Mouse (Mus musculus) heart, adult 11 months (tissue): ENCODE measurements at regions not wholly inside any gene's neighbourhood (a gene's known extent, or its start where the extent isn't known, plus 50 kb on each side); places are given as distances from the start of the nearest gene placed in this dataset.
"Not testable (repeated sequence)": the region's sequence is repeated elsewhere in the genome, so short reads cannot be mapped to it uniquely, and the experiment has no call there.

ENCODE experiments used
- DNase-seq: peaks from one replicate; pipeline ENCODE4 v3.0.0; 2022

- DNase-seq, result not testable (repeated sequence)
These were observed 100.1 kb upstream of the Thrb start for GRCm38 (mm10) chr14:17560001-17560400.

GRCm38 (mm10) chr14:17567927-17568326 lies 92.1 kb upstream of the Thrb start:
- no peak for DNase-seq

- no peak for DNase-seq
These were observed 90.9 kb upstream of the Thrb start for GRCm38 (mm10) chr14:17569087-17569636.

GRCm38 (mm10) chr14:17578776-17579175 lies 81.3 kb upstream of the Thrb start:
- no peak for DNase-seq

- DNase-seq, result no peak
These were observed 70.5 kb upstream of the Thrb start for GRCm38 (mm10) chr14:17589595-17589994.

GRCm38 (mm10) chr14:17599553-17599952 lies 60.5 kb upstream of the Thrb start:
- no peak for DNase-seq

GRCm38 (mm10) chr14:17602357-17602756 lies 57.7 kb upstream of the Thrb start:
- DNase-seq, result peak; percentile 90

GRCm38 (mm10) chr14:17606018-17606417 lies 54.0 kb upstream of the Thrb start:
- DNase-seq, result no peak

- no peak for DNase-seq
These were observed 52.9 kb upstream of the Thrb start for GRCm38 (mm10) chr14:17607186-17607585.
